Mouse (Mus musculus) limb, embryonic 11.5 days (tissue): ENCODE data around the gene Spryd4. TPM values are rescaled to one million over a fixed set of nuclear protein-coding genes. Genes with fewer than 3 reads are reported as not detected.
"Not testable (repeated sequence)": the region's sequence is repeated elsewhere in the genome, so short reads cannot be mapped to it uniquely, and the experiment has no call there.

Source experiments
- ATAC-seq: fragments of 200-750 bp; cut with Nextera tagmentation; 2 replicates; pipeline ENCODE4 v1.8.0; 2017; ENCODE audit warnings: low read depth; ENCODE audit not compliant: insufficient number of reproducible peaks, low FRiP score, low TSS enrichment
- DNase-seq: peaks from one replicate; pipeline ENCODE4 v3.0.0-alpha.2; 2015; ENCODE audit warnings: low spot score
- H3K27ac ChIP-seq: fragments of 300-500 bp; sonication (generic); replicated peaks from 2 replicates; pipeline ENCODE4 v1.5.1; 2014; ENCODE audit warnings: low read depth, mild to moderate bottlenecking, low read length
- H3K27me3 ChIP-seq: fragments of 300-500 bp; sonication (generic); 2 replicates; pipeline ENCODE4 v1.6.1; 2014; ENCODE audit warnings: mild to moderate bottlenecking, low read length, mixed read lengths; ENCODE audit not compliant: control insufficient read depth, insufficient read depth
- H3K36me3 ChIP-seq: fragments of 300-500 bp; sonication (generic); 2 replicates; pipeline ENCODE4 v1.6.1; 2014; ENCODE audit warnings: mild to moderate bottlenecking, low read length, moderate library complexity, mixed read lengths; ENCODE audit not compliant: control insufficient read depth, insufficient read depth
- H3K4me1 ChIP-seq: fragments of 300-500 bp; sonication (generic); 2 replicates; pipeline ENCODE4 v1.6.1; 2014; ENCODE audit warnings: low read length, mixed read lengths; ENCODE audit not compliant: control insufficient read depth, insufficient read depth
- H3K4me2 ChIP-seq: fragments of 300-500 bp; sonication (generic); 2 replicates; pipeline ENCODE4 v1.6.1; 2014; ENCODE audit warnings: low read depth, mild to moderate bottlenecking, moderate library complexity; ENCODE audit not compliant: severe bottlenecking
- H3K4me3 ChIP-seq: fragments of 300-500 bp; sonication (generic); 2 replicates; pipeline ENCODE4 v1.5.1; 2014; ENCODE audit warnings: low read depth, low read length
- H3K9ac ChIP-seq: fragments of 300-500 bp; sonication (generic); 2 replicates; pipeline ENCODE4 v1.6.1; 2014; ENCODE audit warnings: mild to moderate bottlenecking, low read length
- H3K9me3 ChIP-seq: fragments of 300-500 bp; sonication (generic); 2 replicates; pipeline ENCODE4 v1.6.1; 2016; ENCODE audit warnings: low read length; ENCODE audit not compliant: control insufficient read depth
- WGBS: fragments of 180-500 bp; shearing (Covaris S2); extraction: QIAGEN DNeasy Blood & Tissue Kit; methylation state at CpG from one replicate; pipeline ENCODE4 v1.1.7; 2014; 5-methylcytosine and 5-hydroxymethylcytosine counted together
- polyA plus RNA-seq: library from polyadenylated mRNA; unstranded; fragments of >200 nt; fragmentation: Nextera tagmentation; extraction: Ambion mirVana; gene quantifications from 2 replicates; pipeline ENCODE4 v1.2.1, GENCODE M21; 2014

The Spryd4 gene
- polyA plus RNA-seq, 1 experiment from 2014 or later: 33.1 TPM

DNA sequence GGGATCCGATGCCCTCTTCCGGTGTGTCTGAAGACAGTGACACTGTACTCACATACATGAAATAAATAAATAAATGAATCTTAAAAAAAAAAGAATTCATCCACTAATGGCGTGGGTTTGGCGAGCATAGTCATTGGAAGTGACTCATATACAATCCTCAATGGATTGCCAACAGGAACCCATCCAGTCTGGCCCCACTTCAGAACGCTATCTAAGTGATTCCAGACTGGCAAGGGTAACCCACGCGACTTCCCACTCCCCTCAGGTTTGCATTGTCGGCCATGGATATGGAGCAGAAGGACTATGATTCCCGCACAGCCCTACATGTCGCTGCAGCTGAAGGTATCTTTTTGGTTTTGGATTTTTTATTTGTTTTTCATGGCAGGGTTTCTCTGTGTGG, 3.3 kb downstream of the Spryd4 start:
- H3K4me1 ChIP-seq: peaks cover 5% of the 10 kb centered on the region; the same call in 1 of the 2 replicates
- no peak overlapping the region for H3K27ac ChIP-seq
- WGBS: 93% methylated on average over 10 of the region's 10 CpGs
- H3K4me3 ChIP-seq: no peak overlapping the region
- H3K9ac ChIP-seq: no peak overlapping the region
- ATAC-seq: no peak
- H3K9me3 ChIP-seq: no peaks in the 10 kb centered on the region
- H3K4me2 ChIP-seq: no peak overlapping the region
- H3K36me3 ChIP-seq: no peaks in the 10 kb centered on the region; the same call in 1 of the 2 replicates
- no peaks in the 10 kb centered on the region for H3K27me3 ChIP-seq
- DNase-seq: no peak

DNA sequence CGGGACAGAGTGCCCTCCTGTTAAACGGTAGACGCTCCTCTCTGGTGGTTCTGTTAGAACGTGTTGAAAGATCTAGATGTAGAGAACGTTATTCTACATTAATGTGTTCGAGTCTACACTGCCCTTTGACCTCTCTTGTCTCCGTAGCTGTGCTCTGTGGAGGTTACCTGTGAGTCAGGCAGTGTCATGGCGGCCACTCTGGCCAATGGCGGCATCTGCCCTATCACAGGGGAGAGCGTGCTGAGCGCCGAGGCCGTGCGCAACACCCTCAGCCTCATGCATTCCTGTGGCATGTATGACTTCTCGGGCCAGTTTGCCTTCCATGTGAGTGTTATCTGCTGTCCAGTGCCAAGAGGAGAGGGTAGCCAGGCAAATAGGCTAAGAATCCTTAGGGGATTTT, 6.7 kb downstream of the Spryd4 start:
- 90% methylated on average over 15 of the region's 15 CpGs for WGBS
- no peaks in the 10 kb centered on the region for H3K9me3 ChIP-seq
- no peak overlapping the region for H3K9ac ChIP-seq
- H3K36me3 ChIP-seq: no peaks in the 10 kb centered on the region; the same call in 1 of the 2 replicates
- no peak for ATAC-seq
- DNase-seq: no peak
- H3K27me3 ChIP-seq: no peaks in the 10 kb centered on the region
- no peak overlapping the region for H3K4me2 ChIP-seq
- H3K4me1 ChIP-seq: no peaks in the 10 kb centered on the region
- no peak overlapping the region for H3K27ac ChIP-seq
- no peak overlapping the region for H3K4me3 ChIP-seq

DNA sequence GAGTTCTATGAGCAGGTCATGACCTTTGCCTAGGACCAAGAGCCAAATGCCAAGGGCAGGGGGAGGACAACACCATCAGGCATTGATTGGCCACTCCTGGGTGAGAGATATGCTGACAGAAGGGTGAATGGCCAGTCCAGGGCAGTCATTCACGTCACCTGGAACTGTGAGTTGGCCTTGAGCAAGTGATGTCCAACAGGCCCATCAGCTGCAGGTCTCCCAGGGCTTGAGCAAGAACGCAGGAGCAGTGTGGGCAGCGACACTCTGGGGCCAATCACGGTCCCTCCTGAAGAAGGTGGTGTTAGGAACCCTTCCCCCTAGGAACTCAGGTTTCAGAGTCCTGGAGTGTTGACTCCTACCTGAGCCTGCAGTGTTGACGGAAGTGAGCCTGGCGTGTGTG, 9.8 kb downstream of the Spryd4 start:
- no peaks in the 10 kb centered on the region for H3K9me3 ChIP-seq
- ATAC-seq (no peak), DNase-seq (no peak)
- no peak overlapping the region for H3K9ac ChIP-seq
- no peak overlapping the region for H3K4me2 ChIP-seq
- no peaks in the 10 kb centered on the region for H3K4me1 ChIP-seq
- H3K36me3 ChIP-seq: no peaks in the 10 kb centered on the region
- H3K4me3 ChIP-seq: no peak overlapping the region
- no peaks in the 10 kb centered on the region for H3K27me3 ChIP-seq
- no peak overlapping the region for H3K27ac ChIP-seq
- 68% methylated on average over 6 of the region's 6 CpGs for WGBS

DNA sequence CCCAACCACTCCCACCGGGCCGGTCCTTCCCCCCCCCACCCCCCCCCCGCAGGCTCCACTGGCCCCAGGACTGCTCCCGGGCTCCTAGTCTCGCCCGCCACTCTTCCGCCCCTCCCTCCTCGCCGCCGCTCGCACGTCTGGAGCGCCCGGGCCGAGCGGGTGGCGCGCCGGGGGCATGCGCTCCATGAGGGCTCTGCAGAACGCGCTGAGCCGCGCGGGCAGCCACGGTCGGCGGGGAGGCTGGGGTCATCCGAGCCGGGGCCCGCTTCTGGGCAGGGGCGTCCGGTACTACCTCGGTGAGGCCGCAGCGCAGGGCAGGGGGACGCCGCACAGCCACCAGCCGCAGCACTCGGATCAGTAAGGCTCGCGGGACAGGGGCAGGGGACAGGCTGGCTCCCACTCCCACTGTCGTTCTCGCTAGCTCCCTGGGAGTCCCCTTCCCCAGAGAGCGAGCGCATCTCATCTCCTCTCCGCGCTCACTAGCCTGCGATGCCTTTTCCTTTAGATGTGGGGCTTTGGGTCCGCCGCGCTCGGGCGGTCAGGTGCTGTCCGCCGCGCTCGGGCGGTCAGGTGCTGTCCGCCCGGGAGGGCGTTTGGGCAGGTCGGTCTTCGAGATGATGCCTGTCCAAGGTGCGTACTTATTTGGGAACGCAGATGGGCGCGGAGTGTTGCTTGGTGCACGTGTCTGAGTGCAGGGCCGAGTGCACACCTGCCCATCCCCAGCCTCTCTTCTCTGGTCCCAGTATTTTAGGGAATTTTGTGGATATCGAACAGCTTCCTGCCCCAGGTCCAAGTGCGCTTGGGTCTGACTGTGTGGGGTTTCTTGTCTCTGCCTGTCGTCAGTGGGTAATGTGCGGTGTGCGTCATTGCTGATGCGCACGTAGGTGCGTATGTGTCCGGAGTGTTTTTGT, 16.8 kb downstream of the Spryd4 start:
- no peak overlapping the region for H3K27ac ChIP-seq
- peak overlapping the region; percentile 68 for H3K4me3 ChIP-seq
- DNase-seq (no peak), ATAC-seq (peak; percentile 88)
- H3K4me1 ChIP-seq: peaks cover 8% of the 10 kb centered on the region; the same call in 1 of the 2 replicates
- under 1% methylated on average over 47 of the region's 79 CpGs for WGBS
- peak overlapping the region; percentile 42 for H3K9ac ChIP-seq
- H3K4me2 ChIP-seq: peak overlapping the region; percentile 96
- H3K9me3 ChIP-seq: no peaks in the 10 kb centered on the region; the same call in 1 of the 2 replicates
- no peaks in the 10 kb centered on the region for H3K36me3 ChIP-seq
- H3K27me3 ChIP-seq: peaks cover 13% of the 10 kb centered on the region

DNA sequence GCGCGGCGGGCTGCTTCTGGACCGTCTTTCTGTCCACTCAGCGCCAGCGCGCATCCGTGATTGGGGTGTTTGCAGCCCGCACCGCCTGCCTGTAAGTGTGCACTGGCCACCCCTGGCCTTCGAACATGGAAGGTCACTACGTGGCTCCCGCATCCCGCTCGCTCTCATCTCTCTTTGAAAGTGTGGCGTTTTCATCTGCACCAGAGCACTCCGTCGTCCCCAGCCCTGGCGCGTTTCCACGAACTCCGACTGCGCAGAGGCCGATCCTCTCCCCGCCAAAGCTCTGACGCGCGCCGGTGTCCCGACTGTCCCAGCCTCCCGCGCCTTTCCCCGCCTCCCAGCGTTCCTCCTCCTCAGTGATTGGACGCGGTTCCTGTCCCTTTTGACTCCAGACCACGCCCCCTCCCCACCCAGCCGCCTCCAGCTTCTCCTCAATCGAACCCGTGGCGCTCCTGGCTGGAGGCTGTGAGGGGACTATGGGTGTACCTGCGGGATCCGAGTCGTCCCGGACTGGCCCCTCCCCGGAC, 17.5 kb downstream of the Spryd4 start, which contains the start of gene Gls2:
Gene Gls2 (plus strand): TSS at position 434 of the 527 bp plus-strand sequence.
- Histone ChIP-seq H3K4me1 (peaks cover 8% of the 10 kb centered on the region; the same call in 1 of the 2 replicates), H3K27ac (no peak within 1 kb of the TSS), H3K4me2 (peak within 1 kb of the TSS; percentile 96), H3K36me3 (no peaks in the 10 kb centered on the region), H3K4me3 (peak within 1 kb of the TSS; percentile 68), H3K9me3 (no peaks in the 10 kb centered on the region; the same call in 1 of the 2 replicates), H3K27me3 (peaks cover 13% of the 10 kb centered on the region), H3K9ac (peak within 1 kb of the TSS; percentile 64)
- ATAC-seq (peak; percentile 93), DNase-seq (peak; percentile 98)
- under 1% methylated on average over 45 of the region's 46 CpGs for WGBS

DNA sequence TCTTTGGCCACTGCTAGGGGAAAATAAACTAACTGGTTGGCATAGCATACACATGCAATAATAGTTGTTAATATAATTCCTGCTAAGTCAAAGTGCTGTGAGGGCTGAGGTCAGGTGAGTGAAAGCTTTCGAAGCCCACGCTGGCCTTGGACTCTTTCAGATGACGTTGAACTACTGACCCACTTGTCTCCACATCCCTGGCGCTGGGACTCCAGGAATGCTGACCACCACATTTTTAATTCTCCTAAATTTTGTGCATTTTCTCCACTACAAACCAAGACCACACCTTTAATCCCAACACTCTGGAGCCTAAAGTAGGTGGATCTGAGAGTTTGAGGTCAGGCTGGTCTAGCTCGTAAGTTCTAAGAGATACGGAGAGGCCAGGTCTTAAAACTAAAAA, 18.5 kb downstream of the Spryd4 start:
- Histone ChIP-seq H3K4me2 (no peak overlapping the region), H3K27ac (no peak overlapping the region), H3K27me3 (peaks cover 13% of the 10 kb centered on the region), H3K9ac (no peak overlapping the region), H3K4me1 (peaks cover 8% of the 10 kb centered on the region; the same call in 1 of the 2 replicates), H3K36me3 (no peaks in the 10 kb centered on the region), H3K4me3 (no peak overlapping the region), H3K9me3 (no peaks in the 10 kb centered on the region; the same call in 1 of the 2 replicates)
- 93% methylated on average over 6 of the region's 6 CpGs for WGBS
- DNase-seq (no peak), ATAC-seq (no peak)

DNA sequence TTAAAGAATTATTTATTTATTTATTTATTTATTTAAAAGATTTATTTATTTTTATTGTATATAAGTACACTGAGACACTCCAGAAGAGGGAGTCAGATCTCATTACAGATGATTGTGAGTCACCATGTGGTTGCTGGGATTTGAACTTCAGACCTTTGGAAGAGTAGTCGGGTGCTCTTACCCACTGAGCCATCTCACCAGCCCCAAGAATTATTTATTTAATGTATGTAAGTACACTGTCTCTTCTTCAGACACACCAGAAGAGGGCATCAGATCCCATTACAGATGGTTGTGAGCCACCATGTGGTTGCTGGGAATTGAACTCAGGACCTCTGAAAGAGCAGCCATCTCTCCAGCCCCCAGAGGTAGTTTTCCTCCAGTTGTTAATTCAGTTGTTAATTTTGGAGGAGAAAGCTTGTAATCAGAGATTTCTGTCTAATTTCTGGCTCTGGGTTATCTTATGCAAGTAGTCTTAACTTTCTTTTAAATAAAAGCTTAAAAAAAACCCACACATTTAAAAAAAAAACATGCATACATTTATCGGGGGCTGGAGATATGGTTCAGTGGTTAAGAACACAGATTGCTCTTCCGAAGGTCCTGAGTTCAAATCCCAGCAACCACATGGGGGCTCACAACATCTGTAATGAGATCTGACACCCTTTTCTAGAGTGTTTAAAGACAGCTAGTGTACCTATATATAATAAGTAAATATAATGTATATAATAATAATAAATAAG, 19.4 kb downstream of the Spryd4 start:
- WGBS: 95% methylated on average over 3 of the region's 3 CpGs
- ATAC-seq, H3K9ac ChIP-seq, H3K4me2 ChIP-seq, H3K9me3 ChIP-seq, H3K36me3 ChIP-seq, DNase-seq, H3K4me1 ChIP-seq, H3K27ac ChIP-seq, H3K4me3 ChIP-seq: not testable (repeated sequence)
- H3K27me3 ChIP-seq: peaks cover 13% of the 10 kb centered on the region

DNA sequence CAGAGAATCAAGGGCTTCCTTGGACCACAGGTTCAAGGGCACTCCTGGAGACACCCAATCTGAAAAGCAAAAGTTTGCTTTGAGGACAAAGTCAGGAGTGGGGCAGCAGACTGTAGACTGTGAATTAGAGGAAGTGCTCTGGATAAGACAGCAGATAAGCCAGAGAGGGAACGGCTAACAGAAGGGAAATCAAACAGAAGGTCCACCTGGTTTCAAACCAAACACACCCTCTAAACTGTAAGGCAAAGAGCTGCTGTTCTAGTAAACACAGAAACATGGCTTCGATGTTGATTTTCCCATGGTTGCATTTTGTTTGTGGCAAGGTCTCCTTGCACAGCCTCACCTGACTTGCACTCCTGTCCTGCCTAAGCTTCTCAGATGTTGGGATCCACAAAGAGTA, 20.1 kb downstream of the Spryd4 start:
- H3K36me3 ChIP-seq: no peaks in the 10 kb centered on the region
- no peak overlapping the region for H3K27ac ChIP-seq
- peaks cover 8% of the 10 kb centered on the region; the same call in 1 of the 2 replicates for H3K4me1 ChIP-seq
- peaks cover 13% of the 10 kb centered on the region for H3K27me3 ChIP-seq
- no peaks in the 10 kb centered on the region; the same call in 1 of the 2 replicates for H3K9me3 ChIP-seq
- WGBS: 62% methylated on average over 2 of the region's 2 CpGs
- H3K4me3 ChIP-seq: no peak overlapping the region
- no peak overlapping the region for H3K4me2 ChIP-seq
- H3K9ac ChIP-seq: no peak overlapping the region
- ATAC-seq (no peak), DNase-seq (no peak)
